Mouse (Mus musculus): ENCODE data around the gene Ptrh1. TPM values are rescaled to one million over a fixed set of nuclear protein-coding genes. Genes with fewer than 3 reads are reported as not detected.

The Ptrh1 gene
- total and polyA plus RNA-seq, 3 experiments: 12.3 to 27.9 TPM; not detected in 1

GRCm38 (mm10) chr2:32750199-32750598 lies 25.4 kb upstream of the Ptrh1 start:
- H3K4me3 ChIP-seq (ENCODE audit: control insufficient read depth in 1 of 2, insufficient read depth in 1 of 2, low read depth in 2 of 2, low read length in 2 of 2): no peak overlapping the region
- H3K4me1 ChIP-seq (ENCODE audit: control insufficient read depth in 1 of 2, insufficient read depth in 2 of 2, low read length in 2 of 2): no peaks in the 10 kb centered on the region
- H3K9ac ChIP-seq (ENCODE audit: control insufficient read depth, low read depth, low read length, poor library complexity, severe bottlenecking): no peak overlapping the region
- no peaks in the 10 kb centered on the region for H3K27me3 ChIP-seq (ENCODE audit: control insufficient read depth in 1 of 2, insufficient read depth in 2 of 2, low read length in 2 of 2)
- no peaks in the 10 kb centered on the region for H3K79me2 ChIP-seq (ENCODE audit: control insufficient read depth, insufficient read depth, low read length, poor library complexity)
- no peak for DNase-seq (ENCODE audit: low read depth, low spot score)
- H3K9me3 ChIP-seq (replicated peaks; ENCODE audit: insufficient read depth, low read length): no peaks in the 10 kb centered on the region
- no peaks in the 10 kb centered on the region for H3K36me3 ChIP-seq (ENCODE audit: control insufficient read depth in 1 of 2, insufficient read depth in 2 of 2, low read length in 2 of 2)
- TF ChIP-seq HCFC1 (IDR thresholded peaks at IDR 0.05; ENCODE audit: low read depth, low read length) (no peak), TBP (IDR thresholded peaks at IDR 0.05; ENCODE audit: low read depth, low read length) (no peak), CHD1 (IDR thresholded peaks at IDR 0.05; ENCODE audit: low read depth, low read length) (no peak), MYC (IDR thresholded peaks at IDR 0.05; ENCODE audit: low read depth, low read length) (no peak), MYB (IDR thresholded peaks at IDR 0.05; ENCODE audit: low read depth, low read length) (no peak), JUND (IDR thresholded peaks at IDR 0.05; ENCODE audit: low read depth, low read length) (no peak), RCOR1 (IDR thresholded peaks at IDR 0.05; ENCODE audit: low read depth, low read length) (no peak), POLR2AphosphoS5 (IDR thresholded peaks at IDR 0.05; ENCODE audit: borderline replicate concordance, low read depth, low read length) (no peak), ZC3H11A (IDR thresholded peaks at IDR 0.05; ENCODE audit: low read depth, low read length) (no peak), CHD2 (IDR thresholded peaks at IDR 0.05; ENCODE audit: low read length) (no peak), ELF1 (IDR thresholded peaks at IDR 0.05; ENCODE audit: low read depth, low read length) (no peak), RAD21 (IDR thresholded peaks at IDR 0.05; ENCODE audit: low read depth, low read length) (no peak), POLR2AphosphoS2 (IDR thresholded peaks at IDR 0.05; ENCODE audit: low read length) (no peak), GABPA (IDR thresholded peaks at IDR 0.05; ENCODE audit: low read depth, low read length) (no peak), MAX (IDR thresholded peaks at IDR 0.05; ENCODE audit: low read length) (no peak), TAL1 (IDR thresholded peaks at IDR 0.05; ENCODE audit: low read length) (no peak)
- H3K27ac ChIP-seq (ENCODE audit: control insufficient read depth, low read depth, low read length): no peak overlapping the region

- Histone ChIP-seq H3K36me3 (ENCODE audit: control insufficient read depth in 1 of 2, insufficient read depth in 2 of 2, low read length in 2 of 2) (no peaks in the 10 kb centered on the region), H3K4me1 (ENCODE audit: control insufficient read depth in 1 of 2, insufficient read depth in 2 of 2, low read length in 2 of 2) (no peaks in the 10 kb centered on the region), H3K4me3 (ENCODE audit: control insufficient read depth in 1 of 2, insufficient read depth in 1 of 2, low read depth in 2 of 2, low read length in 2 of 2) (no peak overlapping the region), H3K27me3 (ENCODE audit: control insufficient read depth in 1 of 2, insufficient read depth in 2 of 2, low read length in 2 of 2) (no peaks in the 10 kb centered on the region), H3K27ac (ENCODE audit: control insufficient read depth, low read depth, low read length) (no peak overlapping the region), H3K9me3 (replicated peaks; ENCODE audit: insufficient read depth, low read length) (no peaks in the 10 kb centered on the region), H3K9ac (ENCODE audit: control insufficient read depth, low read depth, low read length, poor library complexity, severe bottlenecking) (no peak overlapping the region), H3K79me2 (ENCODE audit: control insufficient read depth, insufficient read depth, low read length, poor library complexity) (no peaks in the 10 kb centered on the region)
- no peak for DNase-seq (ENCODE audit: low read depth, low spot score)
- TF ChIP-seq TCF12 (IDR thresholded peaks at IDR 0.05; ENCODE audit: low read depth, low read length) (no peak), KAT2A (conservative IDR thresholded peaks at IDR 0.05; ENCODE audit: low read depth, low read length) (no peak), SIN3A (IDR thresholded peaks at IDR 0.05; ENCODE audit: low read length) (no peak), EP300 (IDR thresholded peaks at IDR 0.05; ENCODE audit: low read depth in 1 of 2, low read length in 2 of 2) (no peak), JUND (IDR thresholded peaks at IDR 0.05; ENCODE audit: low read depth, low read length) (no peak), POLR2AphosphoS2 (IDR thresholded peaks at IDR 0.05; ENCODE audit: low read length) (no peak), ETS1 (IDR thresholded peaks at IDR 0.05; ENCODE audit: low read depth, low read length) (no peak)
Measured at GRCm38 (mm10) chr2:32750887-32751664, 24.5 kb upstream of the Ptrh1 start.

Measured in MEL (cell line).